Mouse (Mus musculus) liver, embryonic 12.5 days (tissue): ENCODE results near the gene Serpini2. TPM values are rescaled to one million over a fixed set of nuclear protein-coding genes. Genes with fewer than 3 reads are reported as not detected.

Source experiments
- ATAC-seq: fragments of 200-750 bp; cut with Nextera tagmentation; 2 replicates; pipeline ENCODE4 v1.8.0; 2017; ENCODE audit warnings: moderate number of reproducible peaks, mild to moderate bottlenecking, moderate library complexity
- H3K27ac ChIP-seq: fragments of 300-500 bp; sonication (generic); 2 replicates; pipeline ENCODE4 v1.5.1; 2016; ENCODE audit warnings: mild to moderate bottlenecking
- H3K27me3 ChIP-seq: fragments of 300-500 bp; sonication (generic); replicated peaks from 2 replicates; pipeline ENCODE4 v1.6.1; 2016; ENCODE audit warnings: mild to moderate bottlenecking, moderate library complexity
- H3K36me3 ChIP-seq: fragments of 300-500 bp; sonication (generic); 2 replicates; pipeline ENCODE4 v1.6.1; 2016; ENCODE audit warnings: mild to moderate bottlenecking, moderate library complexity
- H3K4me1 ChIP-seq: fragments of 300-500 bp; sonication (generic); 2 replicates; pipeline ENCODE4 v1.6.1; 2016
- H3K4me2 ChIP-seq: fragments of 300-500 bp; sonication (generic); 2 replicates; pipeline ENCODE4 v1.6.1; 2016; ENCODE audit warnings: mild to moderate bottlenecking, moderate library complexity
- H3K4me3 ChIP-seq: fragments of 300-500 bp; sonication (generic); 2 replicates; pipeline ENCODE4 v1.5.1; 2016; ENCODE audit warnings: mild to moderate bottlenecking, moderate library complexity
- H3K9ac ChIP-seq: fragments of 300-500 bp; sonication (generic); 2 replicates; pipeline ENCODE4 v1.6.1; 2016; ENCODE audit warnings: mild to moderate bottlenecking, moderate library complexity
- H3K9me3 ChIP-seq: fragments of 300-500 bp; sonication (generic); replicated peaks from 2 replicates; pipeline ENCODE4 v1.6.1; 2016; ENCODE audit warnings: mild to moderate bottlenecking, moderate library complexity
- WGBS: fragments of 180-500 bp; shearing (Covaris S2); methylation state at CpG from one replicate; pipeline ENCODE4 v1.1.7; 2016; ENCODE audit not compliant: insufficient replicate concordance; 5-methylcytosine and 5-hydroxymethylcytosine counted together
- polyA plus RNA-seq: library from polyadenylated mRNA; unstranded; fragments of >200 nt; fragmentation: Nextera tagmentation; extraction: Ambion mirVana; gene quantifications from 2 replicates; pipeline ENCODE4 v1.2.1, GENCODE M21; 2016

Serpini2 gene
- polyA plus RNA-seq, 1 experiment from 2014 or later = not detected

- H3K9ac ChIP-seq = no peak overlapping the region
- no peak overlapping the region for H3K4me3 ChIP-seq
- no peak for ATAC-seq
- H3K36me3 ChIP-seq = no peaks in the 10 kb centered on the region
- H3K27me3 ChIP-seq = no peaks in the 10 kb centered on the region
- H3K4me2 ChIP-seq = no peak overlapping the region
- no peak overlapping the region for H3K27ac ChIP-seq
- H3K4me1 ChIP-seq = no peaks in the 10 kb centered on the region
- no peaks in the 10 kb centered on the region for H3K9me3 ChIP-seq
Measured at GRCm38 (mm10) chr3:75259356-75259755, 10.5 kb downstream of the Serpini2 start.

GRCm38 (mm10) chr3:75219694-75220093 lies 50.2 kb downstream of the Serpini2 start:
- Histone ChIP-seq H3K4me2 (no peak overlapping the region), H3K27me3 (no peaks in the 10 kb centered on the region), H3K4me3 (no peak overlapping the region), H3K9ac (no peak overlapping the region), H3K36me3 (no peaks in the 10 kb centered on the region), H3K4me1 (no peaks in the 10 kb centered on the region), H3K9me3 (no peaks in the 10 kb centered on the region), H3K27ac (no peak overlapping the region)
- WGBS = 43% methylated on average over 3 of the region's 3 CpGs
- ATAC-seq = no peak

GRCm38 (mm10) chr3:75219211-75219610 lies 50.7 kb downstream of the Serpini2 start:
- no peak overlapping the region for H3K4me3 ChIP-seq
- H3K27me3 ChIP-seq = no peaks in the 10 kb centered on the region
- H3K9ac ChIP-seq = no peak overlapping the region
- H3K4me2 ChIP-seq = no peak overlapping the region
- WGBS = 10% methylated on average over 1 of the region's 1 CpGs
- no peak for ATAC-seq
- H3K36me3 ChIP-seq = no peaks in the 10 kb centered on the region
- H3K9me3 ChIP-seq = no peaks in the 10 kb centered on the region
- no peaks in the 10 kb centered on the region for H3K4me1 ChIP-seq
- no peak overlapping the region for H3K27ac ChIP-seq

- Histone ChIP-seq H3K4me3 (no peak overlapping the region), H3K4me1 (no peaks in the 10 kb centered on the region), H3K27me3 (no peaks in the 10 kb centered on the region), H3K36me3 (no peaks in the 10 kb centered on the region), H3K4me2 (no peak overlapping the region), H3K9ac (no peak overlapping the region), H3K27ac (no peak overlapping the region), H3K9me3 (no peaks in the 10 kb centered on the region)
- no peak for ATAC-seq
- WGBS = 31% methylated on average over 12 of the region's 12 CpGs
Measured at GRCm38 (mm10) chr3:75202808-75203503, 66.9 kb downstream of the Serpini2 start.

Other genes starting within 250 kb of the Serpini2 start
- gene Zbbx, start 105.0 kb downstream of the Serpini2 start, polyA plus RNA-seq = not detected in 2 replicates
- not detected in 2 replicates for gene Wdr49, start 212.1 kb upstream of the Serpini2 start, polyA plus RNA-seq